Mouse (Mus musculus) limb, embryonic 11.5 days (tissue): ENCODE measurements around the gene Hyal1. TPM values are rescaled to one million over a fixed set of nuclear protein-coding genes. Genes with fewer than 3 reads are reported as not detected.

Experiments used
- ATAC-seq: fragments of 200-750 bp; cut with Nextera tagmentation; 2 replicates; pipeline ENCODE4 v1.8.0; 2017; ENCODE audit warnings: low read depth; ENCODE audit not compliant: insufficient number of reproducible peaks, low FRiP score, low TSS enrichment
- DNase-seq: peaks from one replicate; pipeline ENCODE4 v3.0.0-alpha.2; 2015; ENCODE audit warnings: low spot score
- H3K27ac ChIP-seq: fragments of 300-500 bp; sonication (generic); replicated peaks from 2 replicates; pipeline ENCODE4 v1.5.1; 2014; ENCODE audit warnings: low read depth, mild to moderate bottlenecking, low read length
- H3K27me3 ChIP-seq: fragments of 300-500 bp; sonication (generic); 2 replicates; pipeline ENCODE4 v1.6.1; 2014; ENCODE audit warnings: mild to moderate bottlenecking, low read length, mixed read lengths; ENCODE audit not compliant: control insufficient read depth, insufficient read depth
- H3K36me3 ChIP-seq: fragments of 300-500 bp; sonication (generic); 2 replicates; pipeline ENCODE4 v1.6.1; 2014; ENCODE audit warnings: mild to moderate bottlenecking, low read length, moderate library complexity, mixed read lengths; ENCODE audit not compliant: control insufficient read depth, insufficient read depth
- H3K4me1 ChIP-seq: fragments of 300-500 bp; sonication (generic); 2 replicates; pipeline ENCODE4 v1.6.1; 2014; ENCODE audit warnings: low read length, mixed read lengths; ENCODE audit not compliant: control insufficient read depth, insufficient read depth
- H3K4me2 ChIP-seq: fragments of 300-500 bp; sonication (generic); 2 replicates; pipeline ENCODE4 v1.6.1; 2014; ENCODE audit warnings: low read depth, mild to moderate bottlenecking, moderate library complexity; ENCODE audit not compliant: severe bottlenecking
- H3K4me3 ChIP-seq: fragments of 300-500 bp; sonication (generic); 2 replicates; pipeline ENCODE4 v1.5.1; 2014; ENCODE audit warnings: low read depth, low read length
- H3K9ac ChIP-seq: fragments of 300-500 bp; sonication (generic); 2 replicates; pipeline ENCODE4 v1.6.1; 2014; ENCODE audit warnings: mild to moderate bottlenecking, low read length
- H3K9me3 ChIP-seq: fragments of 300-500 bp; sonication (generic); 2 replicates; pipeline ENCODE4 v1.6.1; 2016; ENCODE audit warnings: low read length; ENCODE audit not compliant: control insufficient read depth
- WGBS: fragments of 180-500 bp; shearing (Covaris S2); extraction: QIAGEN DNeasy Blood & Tissue Kit; methylation state at CpG from one replicate; pipeline ENCODE4 v1.1.7; 2014; 5-methylcytosine and 5-hydroxymethylcytosine counted together
- polyA plus RNA-seq: library from polyadenylated mRNA; unstranded; fragments of >200 nt; fragmentation: Nextera tagmentation; extraction: Ambion mirVana; gene quantifications from 2 replicates; pipeline ENCODE4 v1.2.1, GENCODE M21; 2014

Hyal1 gene
- polyA plus RNA-seq, 1 experiment from 2014 or later, result 8.4 TPM

- no peaks in the 10 kb centered on the region for H3K27me3 ChIP-seq
These were observed 29.7 kb upstream of the Hyal1 start, which contains the start of gene Zmynd10 for GRCm38 (mm10) chr9:107547026-107547425. Gene Zmynd10 (plus strand): TSS chr9:107547298.

DNA sequence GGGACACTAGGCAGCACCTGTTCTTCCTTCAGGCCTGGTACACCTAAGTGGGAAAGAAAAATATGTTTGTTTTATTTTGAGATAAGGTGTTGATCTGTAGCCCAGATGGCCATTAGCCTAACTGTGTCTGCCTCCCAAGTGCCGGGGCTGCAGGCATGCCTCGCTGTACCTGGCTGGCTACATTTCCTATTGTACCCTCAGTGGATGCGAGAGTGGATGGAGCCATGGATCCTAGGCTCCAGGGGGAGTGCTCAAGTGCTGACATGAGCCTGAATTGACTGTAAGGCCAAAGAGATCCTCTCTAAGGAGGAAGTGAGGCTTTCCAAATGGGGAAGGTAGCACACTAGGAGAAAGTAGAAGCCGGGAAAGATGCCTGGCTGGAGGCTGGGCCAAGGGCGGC lies 28.8 kb upstream of the Hyal1 start:
- Histone ChIP-seq H3K27me3 (no peaks in the 10 kb centered on the region), H3K27ac (no peak overlapping the region), H3K9me3 (no peaks in the 10 kb centered on the region), H3K9ac (no peak overlapping the region), H3K4me3 (no peak overlapping the region), H3K4me1 (peaks cover 41% of the 10 kb centered on the region), H3K4me2 (no peak overlapping the region), H3K36me3 (peaks cover 5% of the 10 kb centered on the region; the same call in 1 of the 2 replicates)
- DNase-seq (no peak), ATAC-seq (no peak)
- 84% methylated on average over 5 of the region's 5 CpGs for WGBS

More at GRCm38 (mm10) chr9:107547026-107547425, 29.7 kb upstream of the Hyal1 start, which contains the start of gene Zmynd10:
- Histone ChIP-seq H3K4me2 (peak within 1 kb of the TSS; percentile 44), H3K4me1 (peaks cover 37% of the 10 kb centered on the region), H3K9me3 (no peaks in the 10 kb centered on the region), H3K36me3 (peaks cover 5% of the 10 kb centered on the region; the same call in 1 of the 2 replicates), H3K9ac (peak within 1 kb of the TSS; percentile 30; the same call in 1 of the 2 replicates), H3K4me3 (0 out of 2 replicates have a peak within 1 kb of the TSS, but pooled peaks have one; percentile 6), H3K27ac (peak within 1 kb of the TSS; percentile 42; the same call in 1 of the 2 replicates)
- DNase-seq (peak; percentile 94), ATAC-seq (peak; percentile 75)
- WGBS, result 1% methylated on average over 20 of the region's 20 CpGs

- Histone ChIP-seq H3K27ac (no peak overlapping the region), H3K4me3 (no peak overlapping the region), H3K4me1 (peaks cover 45% of the 10 kb centered on the region), H3K36me3 (peaks cover 5% of the 10 kb centered on the region; the same call in 1 of the 2 replicates), H3K27me3 (no peaks in the 10 kb centered on the region), H3K9ac (no peak overlapping the region), H3K9me3 (no peaks in the 10 kb centered on the region), H3K4me2 (no peak overlapping the region)
- 89% methylated on average over 10 of the region's 10 CpGs for WGBS
- ATAC-seq (no peak), DNase-seq (no peak)
These were observed 27.9 kb upstream of the Hyal1 start for GRCm38 (mm10) chr9:107548820-107549219.

DNA sequence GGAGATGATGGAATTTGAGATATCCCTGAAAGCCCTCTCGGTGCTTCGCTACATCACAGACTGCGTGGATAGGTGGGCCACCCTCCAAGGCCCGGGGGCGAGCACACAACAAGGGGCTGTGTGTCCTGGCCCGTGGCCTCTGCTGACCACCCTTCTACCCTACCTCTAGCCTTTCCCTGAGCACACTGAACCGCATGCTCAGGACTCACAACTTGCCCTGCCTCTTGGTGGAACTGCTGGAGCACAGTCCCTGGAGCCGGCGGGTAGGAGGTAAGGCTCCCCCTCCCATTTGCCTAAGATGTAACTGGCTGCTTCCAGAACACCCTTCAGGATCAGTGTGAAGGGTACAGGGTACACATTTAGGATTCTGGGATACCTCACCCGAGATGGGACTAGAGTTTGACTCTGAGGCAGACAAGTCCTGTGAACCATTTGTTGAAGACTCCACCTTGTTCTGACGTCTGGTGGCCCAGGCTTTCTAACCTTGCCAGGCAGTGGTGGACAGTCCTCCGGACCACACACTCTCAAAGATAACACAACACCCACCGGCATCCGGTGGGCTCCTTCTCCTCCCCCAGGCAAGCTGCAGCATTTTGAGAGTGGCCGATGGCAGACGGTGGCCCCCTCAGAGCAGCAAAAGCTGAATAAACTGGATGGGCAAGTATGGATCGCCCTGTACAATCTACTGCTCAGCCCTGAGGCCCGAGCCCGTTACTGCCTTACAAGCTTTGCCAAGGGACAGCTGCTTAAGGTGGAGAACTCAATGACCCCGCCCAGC lies 27.2 kb upstream of the Hyal1 start:
- H3K27me3 ChIP-seq, result no peaks in the 10 kb centered on the region
- DNase-seq (no peak), ATAC-seq (no peak)
- H3K36me3 ChIP-seq, result peaks cover 2% of the 10 kb centered on the region; the same call in 1 of the 2 replicates
- no peak overlapping the region for H3K27ac ChIP-seq
- no peaks in the 10 kb centered on the region for H3K9me3 ChIP-seq
- H3K4me1 ChIP-seq, result peaks cover 45% of the 10 kb centered on the region
- no peak overlapping the region for H3K4me3 ChIP-seq
- 78% methylated on average over 20 of the region's 20 CpGs for WGBS
- no peak overlapping the region; the same call in 1 of the 2 replicates for H3K4me2 ChIP-seq
- no peak overlapping the region for H3K9ac ChIP-seq

DNA sequence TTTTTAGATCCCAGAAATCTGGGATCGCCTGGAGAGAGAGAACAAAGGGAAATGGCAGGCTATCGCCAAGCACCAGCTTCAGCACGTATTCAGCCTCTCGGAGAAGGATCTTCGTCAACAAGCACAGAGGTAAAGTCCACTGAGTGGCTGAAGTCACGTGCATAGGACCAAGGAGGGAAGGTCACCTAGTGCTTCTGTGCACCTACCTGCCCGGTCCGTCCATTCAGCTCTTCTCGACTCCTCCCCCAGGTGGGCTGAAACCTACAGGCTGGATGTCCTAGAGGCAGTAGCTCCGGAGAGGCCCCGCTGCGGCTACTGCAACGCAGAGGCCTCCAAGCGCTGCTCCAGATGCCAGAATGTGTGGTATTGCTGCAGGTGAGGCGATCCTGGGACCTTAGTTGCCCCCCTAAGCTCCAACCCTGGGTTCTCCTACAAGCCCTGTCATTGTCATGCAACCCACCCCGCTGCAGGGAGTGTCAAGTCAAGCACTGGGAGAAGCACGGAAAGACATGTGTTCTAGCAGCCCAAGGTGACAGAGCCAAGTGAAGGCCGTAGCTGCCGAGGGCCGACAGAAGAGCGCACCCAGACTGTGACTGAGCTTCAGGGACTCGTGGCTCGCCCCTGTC lies 26.1 kb upstream of the Hyal1 start:
- Histone ChIP-seq H3K27ac (no peak overlapping the region; the same call in 1 of the 2 replicates), H3K9me3 (no peaks in the 10 kb centered on the region), H3K27me3 (no peaks in the 10 kb centered on the region), H3K4me2 (peak overlapping the region; percentile 96), H3K9ac (peak overlapping the region; percentile 79; the same call in 1 of the 2 replicates), H3K4me3 (peak overlapping the region; percentile 52), H3K4me1 (peaks cover 47% of the 10 kb centered on the region), H3K36me3 (no peaks in the 10 kb centered on the region)
- DNase-seq (no peak), ATAC-seq (no peak)
- WGBS, result 28% methylated on average over 23 of the region's 23 CpGs

DNA sequence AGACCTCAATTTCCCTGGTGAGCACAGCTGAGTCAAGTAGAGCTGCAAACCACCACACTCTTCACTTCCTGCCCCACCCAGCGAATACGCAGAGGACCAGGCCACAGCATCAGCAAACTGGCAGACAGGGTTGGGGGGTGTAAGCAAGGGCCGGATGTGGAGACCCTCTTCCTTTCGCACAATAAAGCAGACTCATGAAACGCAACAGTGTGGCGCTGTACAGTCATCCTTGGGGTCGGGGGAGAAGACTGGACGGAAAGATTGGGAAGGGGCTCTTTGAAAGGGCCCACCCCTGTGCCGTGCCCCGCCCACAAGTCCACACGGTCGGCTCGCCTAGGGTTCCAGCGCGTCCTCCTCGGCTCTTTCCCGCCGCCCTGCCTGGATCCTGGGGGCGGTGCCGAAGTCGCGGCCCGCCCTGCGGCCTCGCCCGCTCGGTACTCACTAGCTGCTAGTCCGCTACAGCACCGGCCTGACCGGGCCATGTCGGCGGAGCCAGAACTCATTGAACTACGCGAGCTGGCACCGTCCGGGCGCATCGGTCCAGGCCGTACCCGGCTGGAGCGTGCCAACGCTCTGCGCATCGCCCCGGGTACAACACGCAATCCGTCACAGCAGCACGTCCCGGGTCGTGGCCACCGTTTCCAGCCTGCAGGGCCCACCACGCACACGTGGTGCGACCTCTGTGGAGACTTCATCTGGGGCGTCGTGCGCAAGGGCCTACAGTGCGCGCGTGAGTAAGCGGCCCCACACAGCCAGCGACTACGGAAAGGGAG lies 25.4 kb upstream of the Hyal1 start, which contains the start of gene Rassf1:
TSS of gene Rassf1 (plus strand) at position 439 of the 773 bp plus-strand sequence.
- H3K4me2 ChIP-seq, result peak within 1 kb of the TSS; percentile 96
- WGBS, result under 1% methylated on average over 56 of the region's 63 CpGs
- H3K27me3 ChIP-seq, result no peaks in the 10 kb centered on the region
- ATAC-seq (peak; percentile 14; the same call in 1 of the 2 replicates), DNase-seq (peak; percentile 80)
- H3K4me3 ChIP-seq, result peak within 1 kb of the TSS; percentile 52
- H3K27ac ChIP-seq, result peak within 1 kb of the TSS; percentile 47
- no peaks in the 10 kb centered on the region for H3K36me3 ChIP-seq
- peaks cover 50% of the 10 kb centered on the region for H3K4me1 ChIP-seq
- H3K9me3 ChIP-seq, result no peaks in the 10 kb centered on the region
- H3K9ac ChIP-seq, result peak within 1 kb of the TSS; percentile 79

DNA sequence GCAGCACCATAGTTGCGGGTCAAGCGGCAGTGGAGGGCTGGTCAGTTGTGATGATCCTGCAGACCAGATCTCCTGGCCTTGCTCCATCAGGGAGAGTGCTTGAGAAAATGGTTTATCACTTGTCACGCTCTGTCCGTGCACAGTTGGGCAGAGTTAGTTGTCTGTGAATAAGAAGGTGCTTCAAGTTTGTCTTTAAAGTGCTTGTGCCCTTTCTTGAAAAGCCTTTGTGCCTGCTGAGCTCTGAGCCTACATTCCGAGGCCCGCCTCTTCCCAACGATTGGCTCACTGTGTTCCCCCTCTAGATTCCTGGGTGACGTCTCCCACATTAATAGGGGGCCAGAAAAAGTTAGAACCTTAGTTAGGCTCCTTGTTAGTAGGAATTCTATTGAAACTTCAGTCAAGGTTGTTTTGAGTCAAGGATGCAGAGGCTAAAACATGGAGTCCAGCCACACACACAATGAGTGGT lies 24.8 kb upstream of the Hyal1 start:
- no peak for DNase-seq
- WGBS, result 6% methylated on average over 8 of the region's 8 CpGs
- H3K36me3 ChIP-seq, result no peaks in the 10 kb centered on the region; the same call in 1 of the 2 replicates
- peak overlapping the region; percentile 52 for H3K4me3 ChIP-seq
- H3K4me2 ChIP-seq, result peak overlapping the region; percentile 96
- H3K27ac ChIP-seq, result peak overlapping the region; percentile 47
- ATAC-seq, result no peak
- peaks cover 49% of the 10 kb centered on the region for H3K4me1 ChIP-seq
- H3K9me3 ChIP-seq, result no peaks in the 10 kb centered on the region
- no peaks in the 10 kb centered on the region for H3K27me3 ChIP-seq
- H3K9ac ChIP-seq, result peak overlapping the region; percentile 79
